Mouse (Mus musculus) spleen, adult 2 months (tissue): ENCODE measurements at regions not wholly inside any gene's neighbourhood (a gene's known extent, or its start where the extent isn't known, plus 50 kb on each side); places are given as distances from the start of the nearest gene placed in this dataset.

Source experiments
- CTCF ChIP-seq: fragments of 200-500 bp; IDR thresholded peaks from 2 replicates; pipeline ENCODE4 v1.5.1; 2011; ENCODE audit warnings: mild to moderate bottlenecking, inconsistent platforms; ENCODE audit not compliant: insufficient read depth, insufficient read length, insufficient replicate concordance; ENCODE audit errors: extremely low read depth
- POLR2A ChIP-seq: fragments of 200-500 bp; IDR thresholded peaks from 2 replicates; pipeline ENCODE4 v1.6.1; 2011; ENCODE audit warnings: low read depth, low read length, inconsistent platforms

- no peak for TF ChIP-seq POLR2A
- peak; percentile 44; the same call in 1 of the 2 replicates for TF ChIP-seq CTCF
These were observed 108.4 kb upstream of the Spata13 start for GRCm38 (mm10) chr14:60525284-60525962.
